In genomic region chr6:30072476-30072875, GRCm38 (mm10) we compare ENCODE assay signal across 15 mouse cellular contexts. TPM values are rescaled to one million over a fixed set of nuclear protein-coding genes. Genes with fewer than 3 reads are reported as not detected.
DNase-seq lines count a peak whose midpoint lies in the region; ATAC-seq and TF ChIP-seq lines count a peak whose summit lies in the region.
"Had no signal": no experiment of that assay in that cellular context is flagged by ENCODE, and none has a peak within 500 bp of the region (broad histone marks: within the 10 kb centered on the region; RNA-seq: fewer than 3 reads in every experiment).

No protein-coding gene starts in this region.

- H3K4me1 ChIP-seq in liver, postnatal 0 days (ENCODE audit: insufficient read depth), result 0 out of 2 replicates have a peak, but pooled peaks cover 5% of the 10 kb centered on the region
- peaks cover 10 to 17% of the 10 kb centered on the region in 2 experiments for H3K4me1 ChIP-seq in MEL (ENCODE audit: control insufficient read depth in 1 of 2, insufficient read depth in 2 of 2, low read length in 2 of 2)
- peaks cover 10% of the 10 kb centered on the region for H3K4me1 ChIP-seq in hindbrain, embryonic 12.5 days

- H3K36me3 ChIP-seq in liver, postnatal 0 days (replicated peaks; ENCODE audit: insufficient read depth, low read length), result 0 out of 2 replicates have a peak, but pooled peaks cover 2% of the 10 kb centered on the region
- peaks cover 0 to 15% of the 10 kb centered on the region in 2 experiments; a peak in 2 of 4 replicates for H3K36me3 ChIP-seq in MEL (ENCODE audit: control insufficient read depth in 1 of 2, insufficient read depth in 2 of 2, low read length in 2 of 2)
- no peaks in the 10 kb centered on the region for H3K36me3 ChIP-seq in hindbrain, embryonic 12.5 days
- H3K36me3 ChIP-seq: embryonic facial prominence, embryonic 12.5 days; limb, embryonic 12.5 days; lung, embryonic 15.5 days; midbrain, embryonic 13.5 days had no signal

- no peak for TF ChIP-seq EP300 in liver, postnatal 0 days (IDR thresholded peaks at IDR 0.05; ENCODE audit: low read depth)
- no peak for TF ChIP-seq EP300 in MEL (IDR thresholded peaks at IDR 0.05; ENCODE audit: low read depth in 1 of 2, low read length in 2 of 2)

- no peaks in the 10 kb centered on the region for H3K9me3 ChIP-seq in liver, postnatal 0 days (ENCODE audit: low read length)
- no peaks in the 10 kb centered on the region for H3K9me3 ChIP-seq in MEL (replicated peaks; ENCODE audit: insufficient read depth, low read length)
- no peaks in the 10 kb centered on the region for H3K9me3 ChIP-seq in hindbrain, embryonic 12.5 days (replicated peaks)
- H3K9me3 ChIP-seq: embryonic facial prominence, embryonic 12.5 days; forebrain, embryonic 10.5 days; limb, embryonic 12.5 days; lung, embryonic 15.5 days; midbrain, embryonic 13.5 days had no signal

- TF ChIP-seq RAD21 in MEL (IDR thresholded peaks at IDR 0.05; ENCODE audit: low read depth, low read length), result peak; percentile 1; the same call in 1 of the 2 replicates

- WGBS in liver, postnatal 0 days (ENCODE audit: insufficient replicate concordance), result 89% methylated on average over 3 of the region's 3 CpGs
- 95% methylated on average over 3 of the region's 3 CpGs for WGBS in hindbrain, embryonic 12.5 days

- peak; percentile 54 for TF ChIP-seq CTCF in liver, postnatal 0 days (IDR thresholded peaks at IDR 0.05; ENCODE audit: low read depth)
- peak; percentile 4 to 48 (median 45); a peak in 4 of 6 replicates for TF ChIP-seq CTCF in MEL (IDR thresholded peaks at IDR 0.05 in 2 of 3, conservative IDR thresholded peaks at IDR 0.05 in 1 of 3; ENCODE audit: control insufficient read depth in 1 of 3, insufficient read depth in 1 of 3, low read depth in 2 of 3, low read length in 3 of 3, poor library complexity in 1 of 3, severe bottlenecking in 1 of 3)

- no peak overlapping the region for H3K27ac ChIP-seq in liver, postnatal 0 days (ENCODE audit: low read depth)
- no peak overlapping the region for H3K27ac ChIP-seq in MEL (ENCODE audit: control insufficient read depth, low read depth, low read length)
- H3K27ac ChIP-seq in hindbrain, embryonic 12.5 days, result no peak overlapping the region
- H3K27ac ChIP-seq: embryonic facial prominence, embryonic 12.5 days; forebrain, embryonic 10.5 days; limb, embryonic 12.5 days; lung, embryonic 15.5 days; midbrain, embryonic 13.5 days had no signal

- no peak for ATAC-seq in CD4-positive, CD25-positive, alpha-beta regulatory T cell, adult 4 months
- ATAC-seq in liver, postnatal 0 days, result no peak
- ATAC-seq in hindbrain, embryonic 12.5 days (ENCODE audit: low FRiP score), result no peak
- ATAC-seq: midbrain, embryonic 13.5 days had no signal

- TF ChIP-seq POLR2A in MEL (IDR thresholded peaks at IDR 0.05; ENCODE audit: control insufficient read depth in 1 of 2, insufficient read depth in 1 of 2, low read depth in 1 of 2, low read length in 2 of 2, poor library complexity in 1 of 2), result no peak

- H3K9ac ChIP-seq in liver, postnatal 0 days (replicated peaks), result no peak overlapping the region
- H3K9ac ChIP-seq in MEL (ENCODE audit: control insufficient read depth, low read depth, low read length, poor library complexity, severe bottlenecking), result no peak overlapping the region
- no peak overlapping the region for H3K9ac ChIP-seq in hindbrain, embryonic 12.5 days
- H3K9ac ChIP-seq: embryonic facial prominence, embryonic 12.5 days; limb, embryonic 12.5 days; lung, embryonic 15.5 days; midbrain, embryonic 13.5 days had no signal

- peaks cover 29% of the 10 kb centered on the region for H3K79me2 ChIP-seq in MEL (ENCODE audit: control insufficient read depth, insufficient read depth, low read length, poor library complexity)

- H3K4me3 ChIP-seq in liver, postnatal 0 days (ENCODE audit: low read depth, low read length), result no peak overlapping the region
- no peak overlapping the region for H3K4me3 ChIP-seq in MEL (ENCODE audit: control insufficient read depth in 1 of 2, insufficient read depth in 1 of 2, low read depth in 2 of 2, low read length in 2 of 2)
- no peak overlapping the region for H3K4me3 ChIP-seq in hindbrain, embryonic 12.5 days
- H3K4me3 ChIP-seq: embryonic facial prominence, embryonic 12.5 days; forebrain, embryonic 10.5 days; limb, embryonic 12.5 days; lung, embryonic 15.5 days; midbrain, embryonic 13.5 days had no signal

- no peak overlapping the region for H3K4me2 ChIP-seq in liver, postnatal 0 days (ENCODE audit: low read depth, low read length)
- H3K4me2 ChIP-seq in hindbrain, embryonic 12.5 days (replicated peaks), result no peak overlapping the region
- H3K4me2 ChIP-seq: embryonic facial prominence, embryonic 12.5 days; limb, embryonic 12.5 days; lung, embryonic 15.5 days; midbrain, embryonic 13.5 days had no signal

- no peaks in the 10 kb centered on the region for H3K27me3 ChIP-seq in liver, postnatal 0 days (ENCODE audit: insufficient read depth, low read length)
- no peaks in the 10 kb centered on the region for H3K27me3 ChIP-seq in MEL (ENCODE audit: control insufficient read depth in 1 of 2, insufficient read depth in 2 of 2, low read length in 2 of 2)
- H3K27me3 ChIP-seq in hindbrain, embryonic 12.5 days, result no peaks in the 10 kb centered on the region
- H3K27me3 ChIP-seq: embryonic facial prominence, embryonic 12.5 days; limb, embryonic 12.5 days; lung, embryonic 15.5 days; midbrain, embryonic 13.5 days had no signal

- DNase-seq in CD4-positive, CD25-positive, alpha-beta regulatory T cell, adult 2 months (ENCODE audit: low read depth, low spot score), result peak; percentile 44
- no peak for DNase-seq in liver, postnatal 0 days
- no peak for DNase-seq in liver
- DNase-seq in MEL (ENCODE audit: low read depth, low spot score), result peak; percentile 50
- peak; percentile 18 for DNase-seq in thymus, postnatal 0 days (ENCODE audit: low spot score)
- DNase-seq in Muller cell, postnatal 12 days (ENCODE audit: inconsistent ontology term), result no peak
- DNase-seq: cerebellum, adult 11 months; kidney, postnatal 14 days had no signal

TF ChIP-seq in MEL, 35 proteins besides CTCF, POLR2A, EP300 and RAD21:
- peak; percentile 48 for TF ChIP-seq SMC3 (IDR thresholded peaks at IDR 0.05; ENCODE audit: low read depth, low read length)
- no peak for TF ChIP-seq JUND (IDR thresholded peaks at IDR 0.05; ENCODE audit: low read depth, low read length)
- no peak for TF ChIP-seq TBP (IDR thresholded peaks at IDR 0.05; ENCODE audit: low read depth, low read length)

RNA-seq across cellular contexts. Expression of gene Nrf1, which starts 24.7 kb away (rescaled TPM):
- polyA plus RNA-seq in CD4-positive, CD25-positive, alpha-beta regulatory T cell, adult 4 months (2017; shearing (Covaris generic)), result 100 to 1,000 TPM in 1 of 2 experiments, 10 to 100 TPM in 1; 75.3 to 103 TPM
- 15.5 and 17.3 TPM in 2 replicates for polyA plus RNA-seq in liver, postnatal 0 days (2015; fragmentation: Nextera tagmentation; extraction: Ambion mirVana)
- 60.4 and 65.2 TPM in 2 replicates for total RNA-seq in MEL (2012; rRNA removed)
- polyA plus RNA-seq in MEL (2012; ENCODE audit: insufficient read depth in 1 of 2, insufficient read length in 2 of 2, low read depth in 1 of 2, low replicate concordance in 2 of 2, missing spikeins in 1 of 2), result 10 to 100 TPM; 56.5 to 93.7 TPM
- 64.3 and 66.3 TPM in 2 replicates for polyA plus RNA-seq in thymus, postnatal 0 days (2015; fragmentation: Nextera tagmentation; extraction: Ambion mirVana)
- polyA plus RNA-seq in hindbrain, embryonic 12.5 days (2016; fragmentation: Nextera tagmentation; extraction: Ambion mirVana), result 62.1 and 65.4 TPM in 2 replicates

Comparison
In these comparisons a context has a peak if more than half of its experiments do, and no peak if none do; other contexts are left out.
1. DNase-seq: peak in CD4-positive, CD25-positive, alpha-beta regulatory T cell, adult 2 months (single experiment), MEL (single experiment) and thymus, postnatal 0 days (single experiment); none in liver, postnatal 0 days (single experiment), liver (single experiment) and Muller cell, postnatal 12 days (single experiment).